Mouse (Mus musculus) lung, embryonic 15.5 days (tissue): ENCODE data around the gene Ctnnd1. TPM values are rescaled to one million over a fixed set of nuclear protein-coding genes. Genes with fewer than 3 reads are reported as not detected.
A peak's percentile ranks its signal among the peaks of the same experiment; 100 is the strongest.

ENCODE experiments used
- ATAC-seq: fragments of 200-750 bp; cut with Nextera tagmentation; 2 replicates; pipeline ENCODE4 v1.8.0; 2017; ENCODE audit warnings: moderate number of reproducible peaks, borderline replicate concordance; ENCODE audit not compliant: low FRiP score, low TSS enrichment; ENCODE audit errors: extremely low read depth
- H3K27ac ChIP-seq: fragments of 300-500 bp; sonication (generic); 2 replicates; pipeline ENCODE4 v1.5.1; 2015; ENCODE audit warnings: moderate library complexity, mild to moderate bottlenecking, inconsistent platforms
- H3K27me3 ChIP-seq: fragments of 300-500 bp; sonication (generic); 2 replicates; pipeline ENCODE4 v1.6.1; 2015; ENCODE audit warnings: inconsistent platforms
- H3K36me3 ChIP-seq: fragments of 300-500 bp; sonication (generic); 2 replicates; pipeline ENCODE4 v1.6.1; 2015; ENCODE audit warnings: inconsistent platforms
- H3K4me1 ChIP-seq: fragments of 300-500 bp; sonication (generic); 2 replicates; pipeline ENCODE4 v1.6.1; 2015; ENCODE audit warnings: inconsistent platforms
- H3K4me2 ChIP-seq: fragments of 300-500 bp; sonication (generic); 2 replicates; pipeline ENCODE4 v1.6.1; 2015; ENCODE audit warnings: inconsistent platforms, mild to moderate bottlenecking, moderate library complexity
- H3K4me3 ChIP-seq: fragments of 300-500 bp; sonication (generic); 2 replicates; pipeline ENCODE4 v1.5.1; 2015; ENCODE audit warnings: mild to moderate bottlenecking, inconsistent platforms
- H3K9ac ChIP-seq: fragments of 300-500 bp; sonication (generic); 2 replicates; pipeline ENCODE4 v1.6.1; 2015; ENCODE audit warnings: inconsistent platforms
- H3K9me3 ChIP-seq: fragments of 300-500 bp; sonication (generic); 2 replicates; pipeline ENCODE4 v1.6.1; 2016; ENCODE audit warnings: inconsistent platforms
- WGBS: fragments of 180-500 bp; shearing (Covaris S2); methylation state at CpG from one replicate; pipeline ENCODE4 v1.1.7; 2015; 5-methylcytosine and 5-hydroxymethylcytosine counted together
- polyA plus RNA-seq: library from polyadenylated mRNA; unstranded; fragments of >200 nt; fragmentation: Nextera tagmentation; extraction: Ambion mirVana; gene quantifications from 2 replicates; pipeline ENCODE4 v1.2.1, GENCODE M21; 2015

Gene Ctnnd1
- polyA plus RNA-seq, 1 experiment from 2014 or later, result 66.0 TPM

GRCm38 (mm10) chr2:84669828-84670568 lies 19.4 kb upstream of the Ctnnd1 start:
- peak overlapping the region; percentile 99 for H3K9ac ChIP-seq
- H3K9me3 ChIP-seq, result no peaks in the 10 kb centered on the region
- peak overlapping the region; percentile 97 for H3K4me3 ChIP-seq
- H3K4me1 ChIP-seq, result peaks cover 15% of the 10 kb centered on the region
- 1% methylated on average over 39 of the region's 39 CpGs for WGBS
- peak; percentile 73 for ATAC-seq
- H3K27me3 ChIP-seq, result no peaks in the 10 kb centered on the region
- peak overlapping the region; percentile 96 for H3K27ac ChIP-seq
- H3K4me2 ChIP-seq, result peak overlapping the region; percentile 73
- H3K36me3 ChIP-seq, result peaks cover 33% of the 10 kb centered on the region

- H3K36me3 ChIP-seq, result peaks cover 9% of the 10 kb centered on the region
- no peaks in the 10 kb centered on the region for H3K27me3 ChIP-seq
- no peak overlapping the region for H3K9ac ChIP-seq
- 35% methylated on average over 12 of the region's 12 CpGs for WGBS
- no peak overlapping the region for H3K4me2 ChIP-seq
- peaks cover 13% of the 10 kb centered on the region for H3K4me1 ChIP-seq
- no peak overlapping the region for H3K4me3 ChIP-seq
- no peak for ATAC-seq
- no peaks in the 10 kb centered on the region for H3K9me3 ChIP-seq
- H3K27ac ChIP-seq, result peak overlapping the region; percentile 33
Observed at GRCm38 (mm10) chr2:84666081-84666480, 15.5 kb upstream of the Ctnnd1 start.

GRCm38 (mm10) chr2:84662866-84663265 lies 12.3 kb upstream of the Ctnnd1 start:
- no peak overlapping the region for H3K4me3 ChIP-seq
- 27% methylated on average over 2 of the region's 2 CpGs for WGBS
- no peak for ATAC-seq
- no peak overlapping the region for H3K9ac ChIP-seq
- H3K27me3 ChIP-seq, result no peaks in the 10 kb centered on the region
- H3K9me3 ChIP-seq, result no peaks in the 10 kb centered on the region
- no peaks in the 10 kb centered on the region for H3K36me3 ChIP-seq
- no peak overlapping the region for H3K4me2 ChIP-seq
- H3K4me1 ChIP-seq, result no peaks in the 10 kb centered on the region
- H3K27ac ChIP-seq, result no peak overlapping the region

GRCm38 (mm10) chr2:84660253-84660652 lies 9.7 kb upstream of the Ctnnd1 start:
- H3K4me2 ChIP-seq, result no peak overlapping the region
- no peak overlapping the region for H3K9ac ChIP-seq
- no peaks in the 10 kb centered on the region for H3K4me1 ChIP-seq
- H3K4me3 ChIP-seq, result no peak overlapping the region
- H3K9me3 ChIP-seq, result no peaks in the 10 kb centered on the region
- H3K36me3 ChIP-seq, result no peaks in the 10 kb centered on the region
- no peak overlapping the region for H3K27ac ChIP-seq
- 62% methylated on average over 3 of the region's 3 CpGs for WGBS
- peak; percentile 46; the same call in 1 of the 2 replicates for ATAC-seq
- no peaks in the 10 kb centered on the region for H3K27me3 ChIP-seq

GRCm38 (mm10) chr2:84658806-84659205 lies 8.2 kb upstream of the Ctnnd1 start, which contains the start of gene Btbd18:
Gene Btbd18, plus strand, starts transcription at chr2:84659079.
- no peaks in the 10 kb centered on the region for H3K27me3 ChIP-seq
- ATAC-seq, result no peak
- WGBS, result 90% methylated on average over 32 of the region's 32 CpGs
- no peak within 1 kb of the TSS for H3K9ac ChIP-seq
- H3K9me3 ChIP-seq, result no peaks in the 10 kb centered on the region
- H3K27ac ChIP-seq, result no peak within 1 kb of the TSS
- H3K36me3 ChIP-seq, result no peaks in the 10 kb centered on the region
- no peaks in the 10 kb centered on the region for H3K4me1 ChIP-seq
- H3K4me3 ChIP-seq, result no peak within 1 kb of the TSS
- H3K4me2 ChIP-seq, result no peak within 1 kb of the TSS

- ATAC-seq, result no peak
- Histone ChIP-seq H3K4me3 (no peak overlapping the region), H3K9me3 (no peaks in the 10 kb centered on the region), H3K4me2 (no peak overlapping the region), H3K9ac (no peak overlapping the region), H3K27ac (no peak overlapping the region), H3K4me1 (peaks cover 4% of the 10 kb centered on the region; the same call in 1 of the 2 replicates), H3K36me3 (no peaks in the 10 kb centered on the region), H3K27me3 (no peaks in the 10 kb centered on the region)
- WGBS, result 71% methylated on average over 1 of the region's 1 CpGs
Observed at GRCm38 (mm10) chr2:84655864-84656263, 5.3 kb upstream of the Ctnnd1 start.

GRCm38 (mm10) chr2:84653354-84653753 lies 2.8 kb upstream of the Ctnnd1 start:
- ATAC-seq, result no peak
- H3K4me1 ChIP-seq, result peaks cover 4% of the 10 kb centered on the region; the same call in 1 of the 2 replicates
- H3K4me3 ChIP-seq, result no peak overlapping the region
- no peaks in the 10 kb centered on the region for H3K36me3 ChIP-seq
- H3K9ac ChIP-seq, result no peak overlapping the region
- H3K27ac ChIP-seq, result no peak overlapping the region
- no peaks in the 10 kb centered on the region for H3K27me3 ChIP-seq
- H3K4me2 ChIP-seq, result no peak overlapping the region
- no peaks in the 10 kb centered on the region for H3K9me3 ChIP-seq

- H3K27ac ChIP-seq, result peak overlapping the region; percentile 99
- H3K9me3 ChIP-seq, result no peaks in the 10 kb centered on the region
- peak overlapping the region; percentile 64 for H3K4me2 ChIP-seq
- H3K27me3 ChIP-seq, result no peaks in the 10 kb centered on the region
- ATAC-seq, result no peak
- H3K36me3 ChIP-seq, result no peaks in the 10 kb centered on the region
- H3K4me1 ChIP-seq, result peaks cover 24% of the 10 kb centered on the region
- WGBS, result under 1% methylated on average over 10 of the region's 10 CpGs
- peak overlapping the region; percentile 72 for H3K4me3 ChIP-seq
- H3K9ac ChIP-seq, result peak overlapping the region; percentile 87
Observed at GRCm38 (mm10) chr2:84649674-84650073, 891 bp downstream of the Ctnnd1 start.

- H3K9me3 ChIP-seq, result no peaks in the 10 kb centered on the region
- H3K9ac ChIP-seq, result peak overlapping the region; percentile 48
- peak overlapping the region; percentile 64 for H3K4me2 ChIP-seq
- H3K27me3 ChIP-seq, result no peaks in the 10 kb centered on the region
- H3K4me3 ChIP-seq, result peak overlapping the region; percentile 72
- peaks cover 30% of the 10 kb centered on the region for H3K4me1 ChIP-seq
- 16% methylated on average over 6 of the region's 6 CpGs for WGBS
- H3K27ac ChIP-seq, result 0 out of 2 replicates have a peak overlapping the region, but pooled peaks have one; percentile 19
- H3K36me3 ChIP-seq, result no peaks in the 10 kb centered on the region
- no peak for ATAC-seq
Observed at GRCm38 (mm10) chr2:84648369-84648768, 2.2 kb downstream of the Ctnnd1 start.

GRCm38 (mm10) chr2:84647051-84647568 lies 3.5 kb downstream of the Ctnnd1 start:
- 85% methylated on average over 6 of the region's 6 CpGs for WGBS

GRCm38 (mm10) chr2:84646138-84646537 lies 4.4 kb downstream of the Ctnnd1 start:
- no peak for ATAC-seq
- Histone ChIP-seq H3K36me3 (no peaks in the 10 kb centered on the region), H3K27me3 (no peaks in the 10 kb centered on the region), H3K9me3 (no peaks in the 10 kb centered on the region), H3K4me2 (no peak overlapping the region), H3K9ac (no peak overlapping the region), H3K4me3 (no peak overlapping the region), H3K4me1 (peaks cover 32% of the 10 kb centered on the region), H3K27ac (no peak overlapping the region)
- 65% methylated on average over 1 of the region's 1 CpGs for WGBS

More at GRCm38 (mm10) chr2:84647051-84647568, 3.5 kb downstream of the Ctnnd1 start:
- peaks cover 33% of the 10 kb centered on the region for H3K4me1 ChIP-seq
- no peak for ATAC-seq
- H3K4me2 ChIP-seq, result peak overlapping the region; percentile 64
- no peaks in the 10 kb centered on the region for H3K27me3 ChIP-seq
- H3K27ac ChIP-seq, result no peak overlapping the region
- H3K9me3 ChIP-seq, result no peaks in the 10 kb centered on the region
- H3K9ac ChIP-seq, result no peak overlapping the region
- 0 out of 2 replicates have a peak overlapping the region, but pooled peaks have one; percentile 1 for H3K4me3 ChIP-seq
- H3K36me3 ChIP-seq, result no peaks in the 10 kb centered on the region

- no peak overlapping the region for H3K9ac ChIP-seq
- no peak overlapping the region for H3K27ac ChIP-seq
- peaks cover 61% of the 10 kb centered on the region for H3K4me1 ChIP-seq
Observed at GRCm38 (mm10) chr2:84640833-84641232, 9.7 kb downstream of the Ctnnd1 start.

More at GRCm38 (mm10) chr2:84640833-84641232, 9.7 kb downstream of the Ctnnd1 start:
- Histone ChIP-seq H3K4me2 (no peak overlapping the region), H3K4me3 (no peak overlapping the region), H3K27me3 (no peaks in the 10 kb centered on the region), H3K36me3 (no peaks in the 10 kb centered on the region), H3K9me3 (no peaks in the 10 kb centered on the region)
- no peak for ATAC-seq
